8 mouse cellular contexts compared by ENCODE assay signal in genomic region chr1:75445141-75445701, GRCm38 (mm10). TPM values are rescaled to one million over a fixed set of nuclear protein-coding genes. Genes with fewer than 3 reads are reported as not detected.
DNase-seq lines count a peak whose midpoint lies in the region; ATAC-seq and TF ChIP-seq lines count a peak whose summit lies in the region.

No protein-coding gene starts in this region.

- TF ChIP-seq POLR2A in brain, embryonic 14.5 days (IDR thresholded peaks at IDR 0.05; ENCODE audit: borderline replicate concordance, extremely low read depth, insufficient read depth, insufficient read length, poor library complexity, severe bottlenecking) = no peak

- intact Hi-C loops in gastrocnemius, adult 2 months (cut with DNase I) = loop anchor here (1.0 to 5.0 kb wide), 2 partner anchors 22 to 103 kb away; no protein-coding TSS in a partner anchor

- H3K4me3 ChIP-seq in intestine, embryonic 14.5 days (ENCODE audit: low read depth, low read length) = no peak overlapping the region
- H3K4me3 ChIP-seq in intestine, postnatal 0 days (ENCODE audit: low read depth, low read length) = no peak overlapping the region
- H3K4me3 ChIP-seq in hindbrain, embryonic 14.5 days (replicated peaks; ENCODE audit: low read length) = no peak overlapping the region
- peak overlapping the region; percentile 27 for H3K4me3 ChIP-seq in midbrain, embryonic 13.5 days (replicated peaks)
- no peak overlapping the region for H3K4me3 ChIP-seq in gastrocnemius, adult 2 months

- TF ChIP-seq CTCF in intestine, postnatal 0 days (IDR thresholded peaks at IDR 0.05; ENCODE audit: low read depth) = no peak
- no peak for TF ChIP-seq CTCF in brain, embryonic 14.5 days (IDR thresholded peaks at IDR 0.05; ENCODE audit: borderline replicate concordance, extremely low read depth, insufficient read depth, insufficient read length)
- TF ChIP-seq CTCF in gastrocnemius, adult 2 months (IDR thresholded peaks at IDR 0.05) = no peak

- no peak overlapping the region for H3K9ac ChIP-seq in intestine, embryonic 14.5 days (ENCODE audit: low read length)
- no peak overlapping the region for H3K9ac ChIP-seq in intestine, postnatal 0 days (ENCODE audit: low read depth, low read length)
- 0 out of 2 replicates have a peak overlapping the region, but pooled peaks have one; percentile 4 for H3K9ac ChIP-seq in hindbrain, embryonic 14.5 days
- H3K9ac ChIP-seq in midbrain, embryonic 13.5 days (replicated peaks) = peak overlapping the region; percentile 51

- WGBS in intestine, embryonic 14.5 days = 16% methylated on average over 8 of the region's 9 CpGs
- 18% methylated on average over 9 of the region's 9 CpGs for WGBS in intestine, postnatal 0 days
- 9% methylated on average over 9 of the region's 9 CpGs for WGBS in hindbrain, embryonic 14.5 days
- WGBS in midbrain, embryonic 13.5 days = 8% methylated on average over 9 of the region's 9 CpGs

- no peak for ATAC-seq in intestine, embryonic 14.5 days (replicated peaks; ENCODE audit: low FRiP score, low TSS enrichment, low read depth)
- ATAC-seq in intestine, postnatal 0 days = no peak
- ATAC-seq in hindbrain, embryonic 14.5 days (ENCODE audit: low FRiP score) = peak; percentile 21; the same call in 1 of the 2 replicates
- ATAC-seq in midbrain, embryonic 13.5 days = peak; percentile 5

- no peak overlapping the region for H3K27ac ChIP-seq in intestine, embryonic 14.5 days (ENCODE audit: low read depth)
- no peak overlapping the region for H3K27ac ChIP-seq in intestine, postnatal 0 days (ENCODE audit: low read depth, low read length)
- peak overlapping the region; percentile 76 for H3K27ac ChIP-seq in hindbrain, embryonic 14.5 days
- H3K27ac ChIP-seq in midbrain, embryonic 13.5 days = peak overlapping the region; percentile 94
- H3K27ac ChIP-seq in gastrocnemius, adult 2 months = no peak overlapping the region

- no peak for DNase-seq in intestine, embryonic 14.5 days (ENCODE audit: low spot score)
- peak; percentile 71 for DNase-seq in brain, embryonic 14.5 days (ENCODE audit: low read depth)
- peak; percentile 35 for DNase-seq in hindbrain, embryonic 14.5 days (ENCODE audit: low spot score)
- no peak for DNase-seq in gastrocnemius, adult 2 months
- no peak for DNase-seq in retina, embryonic 14.5 days (ENCODE audit: low spot score)
- DNase-seq in ovary, adult 18-20 months (ENCODE audit: low spot score) = no peak

- no peaks in the 10 kb centered on the region for H3K9me3 ChIP-seq in intestine, embryonic 14.5 days (ENCODE audit: control insufficient read depth, low read length)
- H3K9me3 ChIP-seq in intestine, postnatal 0 days (ENCODE audit: control insufficient read depth) = no peaks in the 10 kb centered on the region
- no peaks in the 10 kb centered on the region for H3K9me3 ChIP-seq in hindbrain, embryonic 14.5 days (ENCODE audit: control insufficient read depth, low read length)
- H3K9me3 ChIP-seq in midbrain, embryonic 13.5 days = no peaks in the 10 kb centered on the region

- H3K27me3 ChIP-seq in intestine, embryonic 14.5 days (replicated peaks; ENCODE audit: control insufficient read depth, insufficient read depth, low read length) = peaks cover 43% of the 10 kb centered on the region
- peaks cover 43% of the 10 kb centered on the region for H3K27me3 ChIP-seq in intestine, postnatal 0 days (replicated peaks; ENCODE audit: control insufficient read depth, insufficient read depth, low read length)
- H3K27me3 ChIP-seq in hindbrain, embryonic 14.5 days (ENCODE audit: control insufficient read depth, insufficient read depth, low read length) = 0 out of 2 replicates have a peak, but pooled peaks cover 5% of the 10 kb centered on the region
- peaks cover 16% of the 10 kb centered on the region for H3K27me3 ChIP-seq in midbrain, embryonic 13.5 days

- peak overlapping the region; percentile 49; the same call in 1 of the 2 replicates for H3K4me2 ChIP-seq in intestine, embryonic 14.5 days (ENCODE audit: low read length)
- H3K4me2 ChIP-seq in intestine, postnatal 0 days (replicated peaks; ENCODE audit: low read depth) = no peak overlapping the region
- H3K4me2 ChIP-seq in hindbrain, embryonic 14.5 days (replicated peaks) = peak overlapping the region; percentile 24
- H3K4me2 ChIP-seq in midbrain, embryonic 13.5 days (replicated peaks) = peak overlapping the region; percentile 73

- peaks cover 25% of the 10 kb centered on the region for H3K4me1 ChIP-seq in intestine, embryonic 14.5 days (replicated peaks; ENCODE audit: control insufficient read depth, insufficient read depth, low read length)
- H3K4me1 ChIP-seq in intestine, postnatal 0 days (replicated peaks; ENCODE audit: control insufficient read depth, insufficient read depth, low read length) = peaks cover 9% of the 10 kb centered on the region
- H3K4me1 ChIP-seq in hindbrain, embryonic 14.5 days (replicated peaks; ENCODE audit: control insufficient read depth, insufficient read depth, low read length) = peaks cover 70% of the 10 kb centered on the region
- H3K4me1 ChIP-seq in midbrain, embryonic 13.5 days (replicated peaks) = peaks cover 94% of the 10 kb centered on the region

- 0 out of 2 replicates have a peak, but pooled peaks cover 5% of the 10 kb centered on the region for H3K36me3 ChIP-seq in intestine, embryonic 14.5 days (ENCODE audit: control insufficient read depth, insufficient read depth, low read length)
- peaks cover 33% of the 10 kb centered on the region; the same call in 1 of the 2 replicates for H3K36me3 ChIP-seq in intestine, postnatal 0 days (ENCODE audit: control insufficient read depth, insufficient read depth)
- no peaks in the 10 kb centered on the region for H3K36me3 ChIP-seq in hindbrain, embryonic 14.5 days (replicated peaks; ENCODE audit: control insufficient read depth, insufficient read depth)
- H3K36me3 ChIP-seq in midbrain, embryonic 13.5 days = peaks cover 8% of the 10 kb centered on the region; the same call in 1 of the 2 replicates

RNA-seq across cellular contexts. Expression of gene Asic4, which starts 5.0 kb away (rescaled TPM):
- polyA plus RNA-seq in intestine, embryonic 14.5 days (2014; fragmentation: Nextera tagmentation; extraction: Ambion mirVana) = 0.47 and 1.0 TPM in 2 replicates
- 0.97 and 1.2 TPM in 2 replicates for polyA plus RNA-seq in intestine, postnatal 0 days (2015; fragmentation: Nextera tagmentation; extraction: Ambion mirVana)
- polyA plus RNA-seq in brain, embryonic 14.5 days (2012; rRNA removed) = 23.3 and 41.3 TPM in 2 replicates
- polyA plus RNA-seq in hindbrain, embryonic 14.5 days (2014; fragmentation: Nextera tagmentation; extraction: Ambion mirVana) = 4.9 and 5.0 TPM in 2 replicates
- polyA plus RNA-seq in midbrain, embryonic 13.5 days (2015; fragmentation: Nextera tagmentation; extraction: Ambion mirVana) = 57.3 and 81.6 TPM in 2 replicates
- not detected for total RNA-seq in gastrocnemius, adult 2 months (2021)

RNA-seq across cellular contexts. Expression of gene Gmppa, which starts 9.5 kb away (rescaled TPM):
- polyA plus RNA-seq in intestine, embryonic 14.5 days (2014; fragmentation: Nextera tagmentation; extraction: Ambion mirVana) = 69.4 and 72.1 TPM in 2 replicates
- polyA plus RNA-seq in intestine, postnatal 0 days (2015; fragmentation: Nextera tagmentation; extraction: Ambion mirVana) = 121 and 124 TPM in 2 replicates
- 98.7 and 144 TPM in 2 replicates for polyA plus RNA-seq in brain, embryonic 14.5 days (2012; rRNA removed)
- polyA plus RNA-seq in hindbrain, embryonic 14.5 days (2014; fragmentation: Nextera tagmentation; extraction: Ambion mirVana) = 53.1 and 65.0 TPM in 2 replicates
- polyA plus RNA-seq in midbrain, embryonic 13.5 days (2015; fragmentation: Nextera tagmentation; extraction: Ambion mirVana) = 78.4 and 88.8 TPM in 2 replicates
- 10 to 100 TPM; 41.1 to 42.7 TPM for total RNA-seq in gastrocnemius, adult 2 months (2021)

RNA-seq across cellular contexts. Expression of gene Chpf, which starts 33.9 kb away (rescaled TPM):
- polyA plus RNA-seq in intestine, embryonic 14.5 days (2014; fragmentation: Nextera tagmentation; extraction: Ambion mirVana) = 36.7 and 42.8 TPM in 2 replicates
- polyA plus RNA-seq in intestine, postnatal 0 days (2015; fragmentation: Nextera tagmentation; extraction: Ambion mirVana) = 21.8 and 22.3 TPM in 2 replicates
- 71.7 and 78.3 TPM in 2 replicates for polyA plus RNA-seq in brain, embryonic 14.5 days (2012; rRNA removed)
- 49.2 and 55.0 TPM in 2 replicates for polyA plus RNA-seq in hindbrain, embryonic 14.5 days (2014; fragmentation: Nextera tagmentation; extraction: Ambion mirVana)
- polyA plus RNA-seq in midbrain, embryonic 13.5 days (2015; fragmentation: Nextera tagmentation; extraction: Ambion mirVana) = 25.1 and 28.7 TPM in 2 replicates
- 1 to 10 TPM; 3.0 to 6.2 TPM for total RNA-seq in gastrocnemius, adult 2 months (2021)

RNA-seq across cellular contexts. Expression of gene Tmem198, which starts 34.1 kb away (rescaled TPM):
- 1.9 and 2.6 TPM in 2 replicates for polyA plus RNA-seq in intestine, embryonic 14.5 days (2014; fragmentation: Nextera tagmentation; extraction: Ambion mirVana)
- 1.3 and 1.6 TPM in 2 replicates for polyA plus RNA-seq in intestine, postnatal 0 days (2015; fragmentation: Nextera tagmentation; extraction: Ambion mirVana)
- polyA plus RNA-seq in brain, embryonic 14.5 days (2012; rRNA removed) = 46.9 and 57.2 TPM in 2 replicates
- polyA plus RNA-seq in hindbrain, embryonic 14.5 days (2014; fragmentation: Nextera tagmentation; extraction: Ambion mirVana) = 37.5 and 40.3 TPM in 2 replicates
- 46.1 and 47.3 TPM in 2 replicates for polyA plus RNA-seq in midbrain, embryonic 13.5 days (2015; fragmentation: Nextera tagmentation; extraction: Ambion mirVana)
- not detected for total RNA-seq in gastrocnemius, adult 2 months (2021)

Comparison
In these comparisons a context has a peak if more than half of its experiments do, and no peak if none do; other contexts are left out.
1. ATAC-seq: peak in hindbrain, embryonic 14.5 days (single experiment) and midbrain, embryonic 13.5 days (single experiment); none in intestine, embryonic 14.5 days (single experiment) and intestine, postnatal 0 days (single experiment).
2. DNase-seq: peak in brain, embryonic 14.5 days (single experiment) and hindbrain, embryonic 14.5 days (single experiment); none in intestine, embryonic 14.5 days (single experiment), gastrocnemius, adult 2 months (single experiment), retina, embryonic 14.5 days (single experiment) and ovary, adult 18-20 months (single experiment).
3. H3K27ac ChIP-seq: peak in hindbrain, embryonic 14.5 days (single experiment) and midbrain, embryonic 13.5 days (single experiment); none in intestine, embryonic 14.5 days (single experiment), intestine, postnatal 0 days (single experiment) and gastrocnemius, adult 2 months (single experiment).
4. H3K9ac ChIP-seq: peak in hindbrain, embryonic 14.5 days (single experiment) and midbrain, embryonic 13.5 days (single experiment); none in intestine, embryonic 14.5 days (single experiment) and intestine, postnatal 0 days (single experiment).